Mouse (Mus musculus): ENCODE results near the gene Myoz1. TPM values are rescaled to one million over a fixed set of nuclear protein-coding genes. Genes with fewer than 3 reads are reported as not detected.

Gene Myoz1
- polyA plus RNA-seq, 1 experiment from 2014 or later = 0.19 TPM

GRCm38 (mm10) chr14:20662740-20663139 is 6.4 kb upstream of the Myoz1 start:
- H3K27ac ChIP-seq (ENCODE audit: low read length) = no peak overlapping the region; the same call in 1 of the 2 replicates
- peaks cover 5% of the 10 kb centered on the region; the same call in 1 of the 2 replicates for H3K27me3 ChIP-seq (ENCODE audit: control insufficient read depth, insufficient read depth, low read depth, low read length)
- WGBS = 92% methylated on average over 3 of the region's 3 CpGs
- no peak overlapping the region; the same call in 1 of the 2 replicates for H3K4me2 ChIP-seq (ENCODE audit: low read length)
- ATAC-seq = no peak
- peaks cover 9% of the 10 kb centered on the region; the same call in 1 of the 2 replicates for H3K4me1 ChIP-seq (ENCODE audit: control insufficient read depth, insufficient read depth, low read length)
- no peak overlapping the region for H3K4me3 ChIP-seq (ENCODE audit: low read depth, low read length)
- no peaks in the 10 kb centered on the region for H3K9me3 ChIP-seq (replicated peaks; ENCODE audit: control insufficient read depth, low read length, poor library complexity, severe bottlenecking)
- H3K9ac ChIP-seq (ENCODE audit: low read depth, low read length) = 0 out of 2 replicates have a peak overlapping the region, but pooled peaks have one; percentile 92
- no peaks in the 10 kb centered on the region for H3K36me3 ChIP-seq (ENCODE audit: control insufficient read depth, insufficient read depth, low read length)

- Histone ChIP-seq H3K9ac (ENCODE audit: low read depth, low read length) (peak overlapping the region; percentile 92), H3K36me3 (ENCODE audit: control insufficient read depth, insufficient read depth, low read length) (no peaks in the 10 kb centered on the region), H3K9me3 (replicated peaks; ENCODE audit: control insufficient read depth, low read length, poor library complexity, severe bottlenecking) (no peaks in the 10 kb centered on the region), H3K27me3 (ENCODE audit: control insufficient read depth, insufficient read depth, low read depth, low read length) (peaks cover 5% of the 10 kb centered on the region; the same call in 1 of the 2 replicates), H3K4me1 (ENCODE audit: control insufficient read depth, insufficient read depth, low read length) (peaks cover 9% of the 10 kb centered on the region; the same call in 1 of the 2 replicates), H3K4me2 (ENCODE audit: low read length) (peak overlapping the region; percentile 94), H3K27ac (ENCODE audit: low read length) (peak overlapping the region; percentile 91), H3K4me3 (ENCODE audit: low read depth, low read length) (peak overlapping the region; percentile 70)
- ATAC-seq = peak; percentile 66
- 8% methylated on average over 19 of the region's 19 CpGs for WGBS
Observed at GRCm38 (mm10) chr14:20661661-20662331, 5.5 kb upstream of the Myoz1 start.

GRCm38 (mm10) chr14:20660827-20661660 is 4.7 kb upstream of the Myoz1 start:
- peak overlapping the region; percentile 70 for H3K4me3 ChIP-seq (ENCODE audit: low read depth, low read length)
- peak overlapping the region; percentile 92 for H3K9ac ChIP-seq (ENCODE audit: low read depth, low read length)
- WGBS = 2% methylated on average over 52 of the region's 52 CpGs
- no peaks in the 10 kb centered on the region for H3K36me3 ChIP-seq (ENCODE audit: control insufficient read depth, insufficient read depth, low read length)
- peaks cover 4% of the 10 kb centered on the region; the same call in 1 of the 2 replicates for H3K27me3 ChIP-seq (ENCODE audit: control insufficient read depth, insufficient read depth, low read depth, low read length)
- peak overlapping the region; percentile 94 for H3K4me2 ChIP-seq (ENCODE audit: low read length)
- H3K27ac ChIP-seq (ENCODE audit: low read length) = peak overlapping the region; percentile 91
- H3K4me1 ChIP-seq (ENCODE audit: control insufficient read depth, insufficient read depth, low read length) = peaks cover 9% of the 10 kb centered on the region; the same call in 1 of the 2 replicates
- peak; percentile 81 for ATAC-seq
- no peaks in the 10 kb centered on the region for H3K9me3 ChIP-seq (replicated peaks; ENCODE audit: control insufficient read depth, low read length, poor library complexity, severe bottlenecking)

- peaks cover 9% of the 10 kb centered on the region; the same call in 1 of the 2 replicates for H3K4me1 ChIP-seq (ENCODE audit: control insufficient read depth, insufficient read depth, low read length)
- WGBS = 94% methylated on average over 7 of the region's 7 CpGs
- H3K9me3 ChIP-seq (replicated peaks; ENCODE audit: control insufficient read depth, low read length, poor library complexity, severe bottlenecking) = no peaks in the 10 kb centered on the region
- ATAC-seq = no peak
- H3K36me3 ChIP-seq (ENCODE audit: control insufficient read depth, insufficient read depth, low read length) = no peaks in the 10 kb centered on the region
- no peak overlapping the region for H3K4me3 ChIP-seq (ENCODE audit: low read depth, low read length)
- no peak overlapping the region for H3K27ac ChIP-seq (ENCODE audit: low read length)
- no peak overlapping the region for H3K9ac ChIP-seq (ENCODE audit: low read depth, low read length)
- no peaks in the 10 kb centered on the region for H3K27me3 ChIP-seq (ENCODE audit: control insufficient read depth, insufficient read depth, low read depth, low read length)
- H3K4me2 ChIP-seq (ENCODE audit: low read length) = no peak overlapping the region
Observed at GRCm38 (mm10) chr14:20659687-20660086, 3.3 kb upstream of the Myoz1 start.

- no peaks in the 10 kb centered on the region for H3K9me3 ChIP-seq (replicated peaks; ENCODE audit: control insufficient read depth, low read length, poor library complexity, severe bottlenecking)
- H3K27ac ChIP-seq (ENCODE audit: low read length) = no peak overlapping the region
- H3K4me3 ChIP-seq (ENCODE audit: low read depth, low read length) = no peak overlapping the region
- H3K4me2 ChIP-seq (ENCODE audit: low read length) = no peak overlapping the region
- WGBS = 83% methylated on average over 6 of the region's 6 CpGs
- no peaks in the 10 kb centered on the region for H3K27me3 ChIP-seq (ENCODE audit: control insufficient read depth, insufficient read depth, low read depth, low read length)
- no peak overlapping the region for H3K9ac ChIP-seq (ENCODE audit: low read depth, low read length)
- ATAC-seq = no peak
- H3K36me3 ChIP-seq (ENCODE audit: control insufficient read depth, insufficient read depth, low read length) = no peaks in the 10 kb centered on the region
- H3K4me1 ChIP-seq (ENCODE audit: control insufficient read depth, insufficient read depth, low read length) = peaks cover 9% of the 10 kb centered on the region; the same call in 1 of the 2 replicates
Observed at GRCm38 (mm10) chr14:20658902-20659301, 2.6 kb upstream of the Myoz1 start.

GRCm38 (mm10) chr14:20658326-20658725 is 2.0 kb upstream of the Myoz1 start:
- Histone ChIP-seq H3K4me2 (ENCODE audit: low read length) (no peak overlapping the region), H3K4me3 (ENCODE audit: low read depth, low read length) (no peak overlapping the region), H3K27ac (ENCODE audit: low read length) (no peak overlapping the region), H3K9ac (ENCODE audit: low read depth, low read length) (no peak overlapping the region), H3K36me3 (ENCODE audit: control insufficient read depth, insufficient read depth, low read length) (no peaks in the 10 kb centered on the region), H3K27me3 (ENCODE audit: control insufficient read depth, insufficient read depth, low read depth, low read length) (no peaks in the 10 kb centered on the region), H3K9me3 (replicated peaks; ENCODE audit: control insufficient read depth, low read length, poor library complexity, severe bottlenecking) (no peaks in the 10 kb centered on the region), H3K4me1 (ENCODE audit: control insufficient read depth, insufficient read depth, low read length) (peaks cover 9% of the 10 kb centered on the region; the same call in 1 of the 2 replicates)
- no peak for ATAC-seq

GRCm38 (mm10) chr14:20655731-20656130 is 609 bp downstream of the Myoz1 start:
- Histone ChIP-seq H3K4me3 (ENCODE audit: low read depth, low read length) (no peak overlapping the region), H3K27me3 (ENCODE audit: control insufficient read depth, insufficient read depth, low read depth, low read length) (no peaks in the 10 kb centered on the region), H3K4me2 (ENCODE audit: low read length) (no peak overlapping the region), H3K27ac (ENCODE audit: low read length) (no peak overlapping the region), H3K9me3 (replicated peaks; ENCODE audit: control insufficient read depth, low read length, poor library complexity, severe bottlenecking) (no peaks in the 10 kb centered on the region), H3K36me3 (ENCODE audit: control insufficient read depth, insufficient read depth, low read length) (no peaks in the 10 kb centered on the region), H3K4me1 (ENCODE audit: control insufficient read depth, insufficient read depth, low read length) (no peaks in the 10 kb centered on the region), H3K9ac (ENCODE audit: low read depth, low read length) (no peak overlapping the region)
- no peak for ATAC-seq
- WGBS = 81% methylated on average over 9 of the region's 9 CpGs

GRCm38 (mm10) chr14:20654690-20655421 is 1.5 kb downstream of the Myoz1 start:
- no peaks in the 10 kb centered on the region for H3K27me3 ChIP-seq (ENCODE audit: control insufficient read depth, insufficient read depth, low read depth, low read length)
- no peak overlapping the region for H3K4me3 ChIP-seq (ENCODE audit: low read depth, low read length)
- H3K4me2 ChIP-seq (ENCODE audit: low read length) = no peak overlapping the region
- no peak overlapping the region for H3K27ac ChIP-seq (ENCODE audit: low read length)
- 89% methylated on average over 9 of the region's 9 CpGs for WGBS
- H3K4me1 ChIP-seq (ENCODE audit: control insufficient read depth, insufficient read depth, low read length) = no peaks in the 10 kb centered on the region
- no peaks in the 10 kb centered on the region for H3K36me3 ChIP-seq (ENCODE audit: control insufficient read depth, insufficient read depth, low read length)
- no peak overlapping the region for H3K9ac ChIP-seq (ENCODE audit: low read depth, low read length)
- ATAC-seq = no peak
- no peaks in the 10 kb centered on the region for H3K9me3 ChIP-seq (replicated peaks; ENCODE audit: control insufficient read depth, low read length, poor library complexity, severe bottlenecking)
